Mouse (Mus musculus): ENCODE results near the gene Lcn9.
"Not testable (repeated sequence)": the region's sequence is repeated elsewhere in the genome, so short reads cannot be mapped to it uniquely, and the experiment has no call there.

Gene Lcn9

DNA sequence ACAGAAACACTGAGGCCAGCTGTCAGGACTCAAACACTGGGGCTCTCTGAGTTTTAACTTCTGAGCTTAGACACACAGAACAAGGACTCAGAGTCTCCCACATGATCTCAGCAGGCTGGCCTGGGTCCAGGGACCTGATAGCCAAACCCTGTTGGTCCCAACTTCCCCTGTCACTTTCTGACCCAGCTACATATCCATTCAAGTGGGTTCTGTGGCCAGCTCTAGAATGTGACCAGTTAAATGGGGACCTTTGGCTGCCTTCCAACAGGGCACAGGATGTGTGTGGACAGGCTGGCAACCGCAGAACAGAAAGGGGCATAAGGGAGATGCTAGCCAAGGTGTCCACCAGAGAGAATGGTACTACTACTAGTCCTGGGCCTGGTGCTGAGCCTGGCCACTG is at the start of gene Lcn9:
TSS of gene Lcn9 (plus strand) at position 348 of the 400 bp plus-strand sequence.
- no peak for DNase-seq (ENCODE audit: low spot score)

- DNase-seq (ENCODE audit: low spot score), result no peak
Observed at GRCm38 (mm10) chr2:25773507-25773906, 49.4 kb upstream of the Lcn9 start.

- no peak for DNase-seq (ENCODE audit: low spot score)
Observed at GRCm38 (mm10) chr2:25774640-25775039, 48.3 kb upstream of the Lcn9 start.

DNA sequence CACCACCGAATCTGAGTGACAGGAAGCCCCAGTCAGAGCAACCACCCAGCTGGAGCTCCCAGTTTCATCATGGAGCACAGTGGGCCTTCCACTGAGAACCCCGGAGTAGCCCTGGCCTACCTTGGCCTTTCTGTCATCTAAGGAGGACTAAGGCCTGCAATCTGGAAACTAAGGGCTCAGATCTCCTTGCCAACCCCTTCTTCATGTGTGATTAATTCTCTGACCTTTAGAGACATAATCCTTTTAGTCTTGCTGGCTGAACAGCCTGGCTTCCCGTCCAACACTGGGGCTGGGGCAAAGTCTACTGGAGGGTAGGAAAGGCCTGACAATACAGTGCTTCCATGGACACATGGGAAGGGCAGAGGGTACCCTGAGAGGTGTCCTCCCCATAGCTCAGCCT is 47.0 kb upstream of the Lcn9 start:
- DNase-seq (ENCODE audit: low spot score), result no peak

DNA sequence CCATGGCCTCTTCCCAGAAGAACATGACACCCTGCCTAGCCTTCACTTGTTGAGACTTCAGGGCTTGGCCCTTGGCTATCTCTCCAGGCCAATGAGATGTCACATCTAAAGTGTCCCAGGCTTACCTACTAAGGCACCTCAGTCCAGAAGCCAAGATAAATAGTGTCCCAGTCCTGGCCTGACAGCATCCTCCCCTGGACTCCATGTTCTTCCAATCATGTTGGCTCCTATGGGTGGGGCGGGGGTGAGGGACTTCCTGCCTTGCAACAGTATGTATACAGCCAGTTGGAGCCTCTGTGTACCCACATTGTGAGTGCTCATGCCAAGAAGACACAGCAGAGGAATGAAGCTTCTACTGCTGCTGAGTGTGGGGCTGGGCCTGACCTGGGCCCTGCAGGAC is 46.2 kb upstream of the Lcn9 start, which contains the start of gene Lcn11:
TSS of gene Lcn11 (plus strand) at position 301 of the 400 bp plus-strand sequence.
- DNase-seq (ENCODE audit: low spot score), result no peak

GRCm38 (mm10) chr2:25779076-25779475 is 43.9 kb upstream of the Lcn9 start:
- no peak for DNase-seq (ENCODE audit: low spot score)

- no peak for DNase-seq (ENCODE audit: low spot score)
Observed at GRCm38 (mm10) chr2:25780921-25781320, 42.0 kb upstream of the Lcn9 start.

- no peak for DNase-seq (ENCODE audit: low spot score)
Observed at GRCm38 (mm10) chr2:25781957-25782356, 41.0 kb upstream of the Lcn9 start, which contains the start of gene Gm13539. TSS of gene Gm13539 (plus strand) at chr2:25782257.

GRCm38 (mm10) chr2:25785573-25786322 is 37.2 kb upstream of the Lcn9 start:
- DNase-seq (ENCODE audit: low spot score), result no peak

DNA sequence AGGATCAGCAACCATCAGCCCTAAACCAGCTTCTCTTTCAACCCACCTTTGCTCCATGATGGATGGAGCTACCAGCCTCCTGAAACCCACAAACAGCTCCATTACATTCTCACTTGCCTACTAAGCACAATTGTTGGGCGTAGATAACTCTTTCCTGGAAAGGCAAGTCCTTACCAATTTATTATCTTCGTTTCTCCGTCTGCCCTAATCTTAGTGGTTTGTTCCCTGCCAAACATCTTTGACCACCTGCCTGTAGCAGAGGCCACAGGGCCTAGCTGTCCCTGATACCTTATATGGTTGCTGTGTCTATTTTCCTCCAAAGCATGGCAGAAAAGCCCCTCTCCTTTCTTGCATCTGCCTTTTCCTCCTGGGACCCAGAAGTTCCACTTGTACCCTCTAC is 33.9 kb upstream of the Lcn9 start:
- no peak for DNase-seq (ENCODE audit: low spot score)

GRCm38 (mm10) chr2:25797635-25798034 is 25.3 kb upstream of the Lcn9 start:
- DNase-seq (ENCODE audit: low spot score), result no peak

DNA sequence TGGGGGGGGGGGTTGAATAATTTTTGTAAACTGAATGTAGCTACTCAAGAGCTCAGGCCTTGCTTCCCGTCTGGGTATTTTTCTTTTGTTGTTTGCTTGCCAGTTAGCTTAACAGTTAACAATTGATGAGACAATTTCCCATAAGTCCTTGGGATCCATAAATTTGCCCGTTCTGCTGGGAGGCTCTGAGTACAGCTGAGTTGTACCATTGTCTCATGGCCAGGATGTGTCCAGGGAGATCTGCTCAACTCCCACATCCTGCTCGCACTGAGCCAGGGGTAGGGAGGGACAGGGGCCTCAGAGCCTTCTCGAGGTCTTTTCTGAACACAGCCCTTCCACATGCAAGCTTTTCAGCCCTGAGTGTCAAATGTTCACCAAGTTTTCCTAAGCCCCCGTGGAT is 24.9 kb upstream of the Lcn9 start:
- DNase-seq (ENCODE audit: low spot score), result no peak

DNA sequence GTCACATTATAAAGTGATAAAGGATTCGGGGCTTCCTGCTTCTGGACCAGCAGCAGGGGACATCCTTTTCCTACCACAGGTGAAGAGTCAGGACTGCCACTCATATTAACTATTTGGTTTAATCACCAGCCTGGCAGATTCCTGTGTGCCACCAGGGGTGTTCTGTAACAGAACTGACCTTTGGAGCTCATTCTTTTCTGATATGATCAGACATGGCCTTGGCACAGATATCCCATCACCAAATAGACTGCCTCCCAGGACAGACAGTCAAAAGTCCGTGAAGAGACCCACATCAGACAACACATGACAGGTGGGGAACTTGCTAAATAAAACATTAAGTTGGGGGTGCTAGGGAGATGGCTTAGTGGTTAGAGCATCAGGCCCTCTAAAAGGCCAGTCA is 11.2 kb upstream of the Lcn9 start:
- no peak for DNase-seq (ENCODE audit: low spot score)

GRCm38 (mm10) chr2:25813364-25813763 is 9.6 kb upstream of the Lcn9 start:
- DNase-seq (ENCODE audit: low spot score), result no peak

- DNase-seq (ENCODE audit: low spot score), result not testable (repeated sequence)
Observed at GRCm38 (mm10) chr2:25815748-25816147, 7.2 kb upstream of the Lcn9 start, which contains the start of gene Glt6d1. TSS of gene Glt6d1 (minus strand) at chr2:25815848.

- DNase-seq (ENCODE audit: low spot score), result no peak
Observed at GRCm38 (mm10) chr2:25824751-25825150, 1.8 kb downstream of the Lcn9 start.

- no peak for DNase-seq (ENCODE audit: low spot score)
Observed at GRCm38 (mm10) chr2:25828344-25828947, 5.5 kb downstream of the Lcn9 start.

DNA sequence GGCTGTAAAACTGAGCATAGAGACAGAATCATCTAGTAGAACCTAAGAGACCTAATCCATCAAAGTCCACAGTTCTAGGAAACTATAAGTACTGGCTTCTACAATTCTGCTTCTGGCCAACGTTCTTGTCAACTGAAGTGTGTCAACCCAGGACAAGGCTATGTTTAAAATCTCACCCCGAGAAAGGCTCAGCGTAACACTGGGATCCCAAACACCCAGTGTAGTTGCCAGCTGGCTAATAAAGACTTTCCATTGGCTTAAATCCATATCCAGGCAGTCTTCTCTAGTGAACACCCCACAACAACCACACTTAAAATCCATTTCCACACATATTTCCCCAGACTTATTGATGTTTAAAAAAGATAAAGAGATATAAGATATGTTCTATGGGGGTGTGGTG is 7.8 kb downstream of the Lcn9 start:
- no peak for DNase-seq (ENCODE audit: low spot score)

DNA sequence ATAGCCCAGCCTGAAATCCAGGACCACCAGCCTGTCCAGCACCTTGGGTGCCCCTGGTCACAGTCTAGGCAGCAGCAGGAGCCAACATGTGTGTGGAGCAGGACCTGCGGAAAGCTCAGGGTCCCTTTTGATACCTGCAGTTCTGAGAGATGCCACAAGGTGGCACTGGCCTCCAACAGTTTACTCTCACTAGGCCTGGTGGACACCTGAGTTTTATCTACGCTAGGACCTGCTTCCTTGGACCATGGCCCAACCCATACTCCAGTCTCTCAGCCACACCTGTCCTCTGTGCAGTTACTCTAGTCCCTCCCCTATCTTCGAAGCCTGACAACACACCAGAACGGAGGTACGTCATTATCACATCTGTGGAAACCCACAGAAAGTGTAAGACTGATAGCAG is 13.3 kb downstream of the Lcn9 start:
- peak; percentile 71 for DNase-seq (ENCODE audit: low spot score)

- no peak for DNase-seq (ENCODE audit: low spot score)
Observed at GRCm38 (mm10) chr2:25842161-25842560, 19.2 kb downstream of the Lcn9 start.

DNA sequence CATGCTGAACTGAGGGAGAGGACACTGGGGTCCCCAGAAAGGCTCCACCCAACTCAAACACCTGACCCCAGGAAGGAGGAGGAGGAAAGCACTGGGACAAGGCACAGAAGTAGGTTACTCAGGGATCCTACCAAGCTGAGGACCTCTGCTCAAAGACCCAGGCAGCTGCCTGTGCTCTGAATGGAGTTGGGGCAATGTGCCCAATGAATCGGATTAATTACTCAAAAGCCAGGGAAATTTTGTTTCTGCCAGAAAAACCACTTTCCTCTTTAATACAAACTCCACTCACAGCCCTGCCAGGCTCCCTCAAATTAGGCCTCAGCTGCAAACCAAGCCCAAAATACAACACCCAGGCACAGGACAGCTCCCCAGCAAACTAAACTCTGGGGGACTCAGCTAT is 19.8 kb downstream of the Lcn9 start:
- DNase-seq (ENCODE audit: low spot score), result no peak

DNA sequence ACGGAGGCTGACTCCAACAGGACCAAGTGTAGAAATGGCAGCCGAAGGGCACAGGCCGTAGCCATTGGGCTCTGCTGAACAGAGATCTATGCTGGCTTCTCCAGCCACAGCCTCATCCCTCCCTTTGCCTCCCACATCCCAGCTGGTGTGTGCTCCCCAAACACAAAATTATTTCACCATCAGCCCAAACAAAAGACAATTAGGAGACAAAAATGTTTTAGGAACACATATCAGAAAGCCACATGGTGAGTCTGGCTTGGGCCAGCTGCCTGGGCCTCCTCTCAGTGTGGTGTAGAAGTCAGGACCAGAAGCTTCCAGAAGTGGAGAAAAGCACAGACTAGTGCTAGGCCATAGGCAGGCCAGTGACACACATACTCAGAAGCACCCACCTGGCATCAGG is 21.1 kb downstream of the Lcn9 start:
- DNase-seq (ENCODE audit: low spot score), result no peak

DNA sequence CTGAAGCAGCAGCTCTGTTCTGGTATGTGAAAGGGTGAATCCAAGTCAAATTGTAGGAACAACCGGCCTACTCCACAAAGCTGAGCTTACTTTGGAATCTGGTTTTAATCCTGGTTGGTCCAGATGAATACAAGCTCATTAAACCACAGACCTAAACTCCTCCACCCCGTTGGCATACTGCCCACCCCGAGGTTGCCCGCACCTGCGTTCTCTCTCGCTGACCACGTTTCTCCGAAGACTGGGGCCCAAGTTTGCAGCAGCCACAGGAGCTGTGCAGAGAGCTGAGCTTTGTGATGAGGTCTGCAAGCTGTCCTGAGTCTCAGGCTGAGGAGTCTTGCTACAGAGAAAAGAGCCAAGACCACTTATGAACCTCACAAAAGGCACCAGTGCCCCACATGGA is 23.6 kb downstream of the Lcn9 start:
- DNase-seq (ENCODE audit: low spot score), result no peak

GRCm38 (mm10) chr2:25847226-25847625 is 24.3 kb downstream of the Lcn9 start, which contains the start of gene Sohlh1:
TSS of gene Sohlh1 (minus strand) at chr2:25847248.
- DNase-seq (ENCODE audit: low spot score), result no peak

Measured in urinary bladder, postnatal 25 days (tissue).